Mouse (Mus musculus) heart, adult 9 months (tissue): Measurements from ENCODE around the gene Zbtb20.
"Not testable (repeated sequence)": the region's sequence is repeated elsewhere in the genome, so short reads cannot be mapped to it uniquely, and the experiment has no call there.

ENCODE experiments used
- DNase-seq, 2 experiments: peaks; one replicate each; pipeline ENCODE4 v3.0.0; 2022; ENCODE audit warnings: low spot score in 2 of 2

Zbtb20 gene

DNA sequence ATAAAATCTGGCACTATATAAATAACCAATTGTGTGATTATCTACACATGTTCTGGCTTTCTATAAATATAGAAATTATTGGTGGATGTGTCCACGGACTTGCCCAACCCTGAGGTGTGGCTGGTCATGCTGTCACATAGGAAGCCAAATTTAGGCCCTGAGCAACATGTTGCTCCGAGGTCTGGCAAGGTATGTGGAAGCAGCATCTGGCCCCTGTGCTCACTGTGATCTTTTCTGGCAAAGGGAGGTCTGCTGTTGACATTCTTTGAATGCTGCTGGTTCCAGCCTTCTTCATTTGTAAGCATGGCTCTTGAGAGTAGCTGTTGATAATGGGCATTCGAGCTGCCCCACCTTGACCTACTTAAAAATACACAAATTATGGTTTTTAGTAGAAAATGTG lies 35.0 kb downstream of the Zbtb20 start:
- peak; percentile 75 to 76 for DNase-seq

DNA sequence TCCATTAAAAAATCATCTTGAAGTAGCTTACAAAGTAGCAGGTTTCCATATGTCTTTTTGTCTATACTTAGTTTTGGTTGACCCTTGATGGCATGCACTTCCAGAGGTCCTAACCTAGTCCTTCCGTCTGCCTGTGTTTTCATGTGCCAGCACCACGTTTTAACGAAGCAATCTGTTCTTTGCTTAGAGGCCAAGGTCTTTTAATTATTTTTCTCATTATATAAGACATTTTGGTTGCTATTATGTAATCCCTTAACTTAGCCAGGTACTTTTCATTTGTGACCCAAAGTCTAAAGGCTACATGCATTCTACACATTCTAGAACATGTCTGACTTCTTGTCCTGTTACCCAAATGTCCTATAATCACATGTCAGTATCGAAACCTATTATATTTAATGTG lies 35.6 kb downstream of the Zbtb20 start:
- no peak for DNase-seq

DNA sequence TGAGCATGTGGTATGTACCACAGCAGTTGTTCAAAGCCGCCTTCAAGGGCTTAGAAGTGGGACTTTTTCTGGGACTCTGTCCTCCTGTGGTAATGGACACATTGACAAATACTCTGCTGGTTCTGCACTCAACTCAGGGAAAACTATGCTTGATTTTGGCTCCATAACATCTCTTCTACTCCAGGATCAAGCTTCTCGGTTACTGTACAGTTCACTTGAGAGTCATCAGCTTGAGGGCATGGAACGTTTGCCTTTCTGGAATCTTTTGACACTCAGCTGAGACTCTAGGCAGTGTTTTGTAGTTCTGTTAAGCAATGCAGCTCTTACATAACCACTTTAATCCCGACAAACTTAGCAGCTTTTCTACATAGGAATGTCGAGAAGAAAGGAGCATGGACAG lies 36.1 kb downstream of the Zbtb20 start:
- DNase-seq: peak in 1 of 2 experiments; percentile 39

DNA sequence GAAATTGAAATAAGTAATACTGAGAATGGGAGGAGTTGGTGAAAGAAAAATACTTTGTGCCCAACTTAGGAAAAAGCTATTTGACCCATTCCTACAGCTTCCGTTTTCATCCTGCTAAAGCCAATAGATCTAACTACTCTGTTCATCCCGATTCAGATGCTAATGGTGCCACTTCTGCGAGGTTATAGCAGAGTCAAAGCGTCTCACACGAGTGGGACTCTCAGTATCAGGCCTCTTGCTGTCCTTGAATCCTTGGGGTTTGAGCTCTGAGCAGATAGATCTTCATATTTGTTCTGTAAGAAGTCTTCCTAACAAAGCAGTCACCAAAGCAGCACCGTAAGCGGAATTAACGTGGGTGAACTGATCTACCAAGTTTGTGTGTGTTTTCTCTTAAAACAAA lies 37.6 kb downstream of the Zbtb20 start:
- DNase-seq: no peak

DNA sequence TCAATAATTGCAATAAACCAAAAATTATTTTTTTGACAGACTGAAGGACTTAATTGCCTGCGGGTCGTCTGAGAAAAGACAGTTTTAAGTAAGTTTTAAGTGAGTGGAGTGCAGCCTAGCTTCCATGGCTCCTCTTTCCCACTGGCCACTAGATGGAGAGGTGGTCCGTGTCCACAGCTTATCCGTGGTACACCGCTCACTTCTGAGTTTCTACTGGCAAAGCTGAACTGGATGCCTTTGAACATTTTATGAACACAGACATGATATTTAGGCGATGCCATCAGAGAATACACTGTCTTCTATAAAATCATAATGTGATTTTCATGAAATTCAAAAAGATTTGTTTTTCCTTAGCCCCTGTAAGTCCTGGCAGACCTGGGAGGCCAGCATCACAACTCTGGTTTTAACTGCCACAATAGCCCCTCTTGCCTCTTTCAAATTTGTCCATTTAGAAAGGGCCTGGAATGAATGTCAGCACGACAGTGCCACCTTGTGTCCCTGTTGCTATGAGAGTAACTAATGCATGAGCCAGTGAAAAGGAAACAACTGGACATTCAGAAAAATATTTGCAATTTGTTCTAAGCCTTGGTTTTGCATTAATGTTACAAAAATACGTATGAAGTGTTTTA lies 38.9 kb downstream of the Zbtb20 start:
- peak in 1 of 2 experiments; percentile 66 for DNase-seq

DNA sequence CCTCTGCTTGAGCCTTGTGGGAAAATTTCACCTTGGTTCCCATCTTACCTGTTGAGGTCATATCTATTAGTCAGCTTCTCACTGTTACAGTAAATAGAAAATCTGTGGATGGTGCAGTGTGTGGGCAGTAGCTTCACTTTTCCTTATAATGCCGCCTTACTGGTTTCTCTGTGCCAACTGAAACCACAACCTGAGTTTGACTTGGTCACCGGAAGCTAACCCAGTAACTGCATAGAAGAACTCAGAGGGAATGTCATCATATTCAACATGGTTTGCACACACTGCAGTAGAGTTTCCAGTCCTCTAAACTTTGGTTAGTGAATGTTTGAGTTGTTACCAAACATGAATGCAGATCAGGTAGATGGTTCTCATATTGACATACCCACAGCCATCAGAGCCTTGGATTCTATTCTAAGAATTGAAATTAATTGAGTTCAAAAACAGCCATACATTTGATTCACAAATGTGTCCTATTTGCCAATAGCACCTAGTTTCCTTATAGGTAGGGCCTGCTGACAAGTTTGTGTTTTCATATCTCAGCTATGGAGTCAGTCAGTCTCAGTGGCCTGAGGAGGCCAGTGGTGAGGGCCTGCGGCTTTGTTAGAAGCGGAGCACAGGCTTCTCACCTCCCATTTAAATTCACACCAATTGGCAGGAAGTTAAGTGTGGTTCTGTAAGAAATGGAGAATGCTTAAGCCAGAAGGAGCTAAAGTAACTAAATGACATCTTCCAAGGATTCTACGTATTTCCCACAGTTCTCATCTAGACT lies 44.5 kb downstream of the Zbtb20 start:
- no peak for DNase-seq

DNA sequence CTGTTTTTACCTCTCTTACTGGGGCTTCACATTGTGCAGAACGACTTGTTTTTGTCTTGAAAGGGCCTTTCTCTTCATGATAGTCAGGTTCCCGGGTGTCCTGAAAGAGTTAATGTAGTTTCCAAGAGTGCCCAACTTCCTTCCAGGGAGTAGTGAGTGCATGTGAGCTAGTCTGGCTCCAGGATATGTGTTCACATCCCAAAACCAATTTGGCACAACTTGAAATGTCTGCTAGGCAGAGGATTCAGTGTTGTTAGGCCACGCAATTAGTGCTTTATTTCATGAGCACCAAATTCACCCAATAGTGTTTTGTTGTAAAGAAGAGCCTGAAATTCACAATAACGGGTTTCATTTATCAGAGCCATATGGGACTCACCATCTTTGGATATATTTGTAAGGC lies 45.8 kb downstream of the Zbtb20 start:
- DNase-seq: no peak

DNA sequence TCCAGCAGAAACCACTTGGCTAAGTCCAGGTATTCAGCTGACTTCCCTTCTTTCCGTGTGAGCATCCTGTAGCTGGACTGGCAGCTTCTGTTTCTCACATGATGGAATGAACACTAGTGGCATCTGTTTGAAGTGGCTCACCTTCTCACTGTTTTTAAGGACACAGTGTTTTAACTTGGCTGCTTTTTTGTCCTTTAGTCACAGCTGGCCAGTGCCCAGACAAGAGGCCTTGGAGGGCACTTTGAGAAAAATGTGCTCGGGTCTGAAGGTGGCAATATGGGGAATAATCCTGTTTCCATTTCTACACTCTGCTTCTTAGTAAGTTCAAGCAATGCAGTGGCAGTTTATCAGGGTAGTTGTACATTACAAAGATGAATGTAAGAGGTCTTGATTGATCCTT lies 62.5 kb downstream of the Zbtb20 start:
- DNase-seq: no peak

DNA sequence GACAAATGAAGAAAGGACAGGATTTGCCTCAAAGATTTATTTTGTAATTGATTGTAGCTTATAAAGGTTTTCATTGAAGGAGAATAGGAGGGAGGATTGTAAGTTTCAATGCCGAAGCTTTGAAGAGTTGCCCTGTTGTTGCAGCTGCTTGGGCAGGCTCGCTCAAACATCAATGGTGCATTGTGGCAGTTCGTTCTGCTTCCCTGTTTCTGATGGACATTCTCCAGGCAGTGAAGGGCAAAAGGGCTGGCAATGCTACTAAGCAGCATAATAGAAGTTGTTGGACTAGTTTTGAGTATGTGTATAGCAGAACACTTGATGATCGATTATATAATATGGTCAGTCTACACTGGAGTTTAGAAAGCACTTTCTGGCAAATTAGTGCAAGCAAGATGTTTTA lies 71.3 kb downstream of the Zbtb20 start:
- peak in 1 of 2 experiments; percentile 8 for DNase-seq

DNA sequence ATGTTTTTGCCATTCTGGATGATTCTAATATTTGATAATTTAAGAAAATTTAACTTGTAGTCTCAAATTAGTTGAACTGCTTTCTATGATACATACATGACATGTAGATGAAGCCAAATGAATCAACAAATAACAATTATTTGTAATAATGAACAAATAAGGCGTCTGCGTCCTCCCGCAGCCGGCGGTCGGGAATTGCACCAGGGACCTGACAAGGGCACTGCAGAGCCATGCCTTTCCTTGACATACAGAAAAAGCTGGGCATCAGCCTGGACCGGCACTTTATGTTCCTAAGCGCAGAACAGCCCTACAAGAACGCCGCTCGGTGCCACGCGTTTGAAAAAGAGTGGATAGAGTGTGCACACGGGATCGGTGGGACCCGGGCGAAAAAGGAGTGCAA lies 79.7 kb downstream of the Zbtb20 start:
- not testable (repeated sequence) for DNase-seq

DNA sequence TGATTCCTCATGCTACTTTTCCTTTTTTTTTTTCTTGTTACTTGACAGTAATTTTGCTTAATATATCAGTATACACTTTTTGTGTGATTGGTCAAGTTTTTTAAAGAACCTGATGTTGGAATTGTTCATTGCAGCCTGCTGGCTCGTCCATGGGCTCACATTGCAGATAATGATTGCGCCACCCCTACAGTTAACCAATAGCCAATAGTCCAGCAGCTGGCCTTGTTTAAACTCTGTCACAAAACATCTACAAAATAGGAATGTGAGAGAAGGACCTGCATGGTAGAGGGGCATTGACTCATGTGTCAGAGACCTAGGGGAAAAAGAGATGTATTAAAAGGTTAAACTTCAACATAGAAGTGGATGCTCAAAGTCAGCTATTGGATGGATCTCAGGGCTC lies 97.2 kb downstream of the Zbtb20 start:
- DNase-seq: no peak

DNA sequence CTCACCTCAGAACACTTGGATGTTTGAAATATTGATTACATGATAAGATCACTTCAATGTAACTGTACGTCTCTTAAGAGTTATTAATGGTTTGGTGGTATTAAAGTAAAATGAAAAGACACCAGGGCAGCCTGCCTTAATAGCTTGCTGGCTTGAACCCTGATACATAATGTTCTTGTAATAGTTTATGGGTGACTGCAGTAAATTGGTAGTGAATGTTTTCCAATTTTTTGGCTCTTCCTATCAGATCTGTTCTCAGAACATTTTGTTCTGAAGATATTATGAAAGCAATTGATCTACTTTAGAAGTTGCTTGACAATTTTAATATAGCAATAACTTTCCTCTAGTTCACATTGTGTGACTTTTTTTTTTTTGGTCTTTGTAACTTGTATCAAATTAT lies 123.2 kb downstream of the Zbtb20 start:
- DNase-seq: no peak

DNA sequence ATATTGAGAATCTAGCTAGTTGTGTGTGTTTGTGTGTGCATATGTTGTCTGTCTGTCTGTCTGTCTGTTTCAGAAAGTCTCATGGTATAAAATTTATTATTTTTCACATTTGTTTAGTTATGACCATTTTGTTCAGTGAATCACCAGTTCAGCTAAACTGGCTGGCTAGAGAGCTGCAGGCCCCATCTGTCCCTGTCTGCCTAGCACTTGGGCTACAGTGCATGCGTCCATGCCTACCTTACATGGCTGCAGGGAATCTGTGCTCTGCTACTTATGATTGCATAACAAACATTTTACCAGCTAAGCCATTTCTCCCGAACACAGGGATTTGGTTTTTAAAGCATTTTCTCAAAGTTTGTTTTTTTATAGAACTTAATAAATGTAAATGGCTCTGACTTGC lies 150.7 kb downstream of the Zbtb20 start:
- no peak for DNase-seq

DNA sequence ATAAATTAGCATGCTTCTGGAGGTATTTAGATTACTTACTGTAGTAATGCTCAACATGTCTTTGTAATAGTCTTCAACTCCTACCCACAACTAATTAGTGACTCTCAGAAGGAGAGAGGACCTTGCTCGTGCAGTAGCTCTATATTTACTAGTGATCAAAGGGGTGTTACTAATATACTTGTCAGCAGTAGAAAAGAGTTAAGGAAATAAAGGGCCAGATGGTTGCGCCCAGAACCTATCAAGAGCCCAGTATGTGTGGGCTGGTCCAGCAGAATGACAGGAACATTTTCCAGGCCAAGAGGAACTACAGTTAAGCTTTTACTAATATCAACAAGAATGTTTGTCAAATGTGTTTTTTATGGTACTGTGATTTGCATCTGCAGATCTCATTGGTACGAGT lies 153.6 kb downstream of the Zbtb20 start:
- DNase-seq: no peak

DNA sequence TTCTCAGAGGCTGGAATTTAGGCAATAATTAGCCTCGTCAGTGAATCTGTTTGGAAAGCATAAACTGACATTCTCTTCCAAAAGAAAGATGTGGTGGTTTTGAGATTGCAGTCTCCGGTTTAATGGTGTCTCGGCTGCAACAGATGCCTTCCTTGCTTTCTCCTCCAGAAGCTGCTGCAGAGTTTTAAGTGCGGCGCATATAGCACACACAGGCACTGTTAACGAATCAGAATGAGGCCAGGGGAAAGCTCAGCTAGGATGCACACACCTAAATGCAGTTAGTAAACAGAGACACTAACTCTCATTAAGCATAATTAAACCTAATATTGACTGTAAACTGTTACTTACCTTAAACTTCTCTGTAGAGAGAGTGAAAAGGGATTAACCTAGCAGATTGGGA lies 160.0 kb downstream of the Zbtb20 start:
- DNase-seq: no peak

DNA sequence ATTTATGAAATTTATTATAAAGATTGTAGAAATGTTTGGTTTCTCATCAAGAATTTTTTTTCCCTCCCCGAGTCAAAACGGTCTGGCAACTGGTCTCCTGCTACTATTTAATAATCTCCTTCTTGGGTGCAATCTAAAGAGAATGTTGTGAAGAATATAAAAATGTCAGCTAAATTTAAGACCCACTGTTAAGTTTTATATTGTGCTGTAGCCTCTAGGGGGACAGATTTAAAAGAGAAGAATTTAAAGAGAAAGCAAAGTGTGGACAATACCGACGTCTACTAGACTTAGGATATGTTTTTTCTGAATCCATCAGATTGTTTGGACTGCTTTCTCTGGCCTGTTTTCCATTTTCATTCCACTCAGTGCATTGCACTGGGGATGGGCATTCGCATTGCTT lies 160.8 kb downstream of the Zbtb20 start:
- DNase-seq: no peak

DNA sequence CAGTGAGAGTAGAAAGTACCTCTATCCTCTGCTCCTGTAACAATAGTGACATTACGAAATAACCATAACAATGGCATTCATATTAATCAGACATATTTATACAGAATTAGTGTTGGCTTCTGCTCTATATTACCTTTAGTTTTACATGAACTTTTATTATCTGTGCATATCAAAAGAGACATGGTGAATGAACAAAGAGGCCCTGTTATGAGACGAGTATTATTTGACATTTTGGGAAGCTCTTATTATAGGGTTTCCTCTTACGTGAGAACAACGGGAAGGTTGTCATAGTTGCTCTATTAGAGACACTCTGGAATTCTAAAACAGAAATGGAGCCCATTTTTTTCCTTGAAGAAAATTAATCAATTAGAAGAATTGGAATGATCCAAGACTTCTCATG lies 161.6 kb downstream of the Zbtb20 start:
- no peak for DNase-seq

DNA sequence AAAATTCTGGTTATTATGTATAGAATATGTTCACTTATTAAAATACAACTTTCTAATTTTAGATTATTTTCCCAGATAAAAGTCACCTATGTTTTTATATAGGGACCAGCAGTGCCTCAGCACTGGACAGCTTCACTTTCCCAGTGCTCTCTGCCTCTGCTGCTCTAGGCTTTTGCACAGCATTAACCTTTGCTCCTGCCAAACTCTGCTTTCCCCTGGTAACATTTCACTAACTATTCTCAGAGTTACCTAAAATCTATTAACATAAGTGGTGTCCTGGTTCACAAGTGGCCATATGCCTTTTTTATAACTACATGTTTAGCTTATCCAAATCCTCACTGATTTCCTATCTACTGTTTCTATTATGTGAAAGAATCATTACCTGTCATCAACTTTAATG lies 169.9 kb downstream of the Zbtb20 start:
- DNase-seq: no peak

DNA sequence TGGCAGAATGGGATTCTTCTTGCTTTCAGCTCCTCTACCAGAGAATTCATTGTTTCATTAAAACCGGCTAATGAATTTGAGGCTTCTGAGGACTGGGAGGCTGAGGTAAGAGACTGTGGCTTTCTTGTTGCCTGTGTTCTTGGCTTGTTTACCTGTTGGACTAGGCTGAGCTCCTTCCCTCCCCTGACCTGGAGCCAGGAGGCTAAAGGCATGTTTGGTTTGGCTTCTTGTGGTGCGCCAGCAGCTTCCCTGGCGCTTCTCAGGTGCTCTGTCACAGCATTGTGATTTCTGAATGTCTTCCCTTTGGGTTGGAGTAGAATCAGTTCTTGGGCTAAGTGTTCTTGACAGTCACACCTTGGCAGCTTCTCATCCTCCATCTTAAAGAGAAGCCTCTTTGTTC lies 171.0 kb downstream of the Zbtb20 start:
- DNase-seq: no peak

DNA sequence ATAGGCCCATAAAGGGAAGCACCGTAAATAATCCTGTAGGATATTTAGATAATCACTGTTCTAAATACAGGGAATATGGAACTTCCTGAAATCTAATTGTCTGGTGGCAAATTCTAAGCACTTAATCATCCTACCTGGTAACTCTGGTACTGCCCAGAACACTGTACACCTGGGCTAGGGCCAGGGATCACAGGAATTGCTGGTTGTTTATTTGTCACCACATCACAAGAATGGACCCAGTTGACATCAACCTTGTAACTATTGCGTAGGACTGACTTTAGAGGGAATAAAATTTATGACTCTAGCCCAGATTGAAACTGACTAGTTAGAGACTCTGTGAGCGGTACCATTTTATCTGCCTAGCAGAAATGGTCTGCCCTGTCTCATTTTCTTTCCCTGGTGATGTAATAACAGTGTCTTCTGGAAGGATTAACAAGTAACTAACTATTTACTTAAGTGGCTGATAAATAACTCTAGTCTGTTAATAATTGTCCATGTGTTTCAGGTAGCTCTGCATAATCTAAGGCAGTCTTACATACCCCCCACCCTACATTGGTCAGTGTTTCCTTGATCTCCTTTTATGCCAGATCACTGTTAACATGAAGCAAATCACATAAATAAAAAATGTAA lies 194.1 kb downstream of the Zbtb20 start:
- no peak for DNase-seq

DNA sequence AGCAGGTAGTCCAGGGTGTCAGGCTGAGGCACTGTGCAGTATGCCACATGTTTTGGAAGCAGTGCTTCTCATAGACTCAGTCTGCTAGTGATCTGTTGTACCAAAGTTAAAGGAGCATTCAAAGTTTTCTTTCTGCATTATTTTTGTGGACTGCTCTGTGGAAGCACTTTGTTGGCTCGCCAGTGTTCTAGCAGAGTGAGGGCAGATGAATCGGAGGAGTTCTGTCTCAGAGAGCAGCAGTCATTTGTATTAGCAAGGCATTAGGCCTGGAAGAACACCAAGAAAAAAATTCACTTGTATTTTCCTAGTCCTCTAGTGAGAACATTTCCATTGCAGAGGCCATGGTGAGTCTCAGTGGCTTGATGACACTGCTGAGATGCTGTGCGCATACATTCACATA lies 196.2 kb downstream of the Zbtb20 start:
- no peak for DNase-seq

DNA sequence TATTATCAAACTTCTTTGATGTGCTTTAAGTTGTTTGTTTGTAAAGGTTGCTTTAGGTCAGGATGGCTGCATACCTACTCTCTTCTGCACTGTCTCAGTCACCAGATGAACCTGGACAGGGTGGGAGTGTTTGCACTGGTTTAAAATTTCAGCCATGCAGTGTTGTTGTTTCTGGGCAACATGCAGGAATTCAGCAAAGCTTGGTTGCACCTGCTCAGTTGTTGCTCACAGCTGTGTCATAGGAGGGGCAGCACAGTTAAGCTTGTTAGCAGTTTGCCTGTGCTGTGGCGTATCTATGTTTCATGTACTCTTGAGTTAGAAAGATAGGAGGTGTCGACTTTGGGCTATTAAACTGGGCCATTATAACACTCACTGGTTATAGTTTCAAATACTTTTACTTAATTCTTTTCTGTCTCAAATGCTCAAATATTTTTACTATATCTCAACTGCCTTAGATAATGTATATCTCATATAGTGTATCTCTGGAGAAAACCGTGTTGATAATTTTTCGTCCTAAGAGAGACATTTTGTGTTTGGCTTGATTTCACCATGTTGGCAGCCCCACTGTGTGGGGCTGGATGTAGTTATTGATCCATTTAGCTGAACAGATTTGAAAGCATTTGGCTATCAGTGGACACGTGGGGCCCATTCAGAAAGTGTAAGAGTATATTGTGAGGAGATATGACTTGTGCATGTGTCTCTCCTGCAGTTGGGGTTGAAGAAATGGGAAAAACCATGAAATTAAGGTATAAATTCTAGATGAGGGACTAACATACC lies 197.3 kb downstream of the Zbtb20 start:
- DNase-seq: no peak
